ENCODE assay signal across 8 mouse cellular contexts in genomic region chr16:75767250-75768002, GRCm38 (mm10). TPM values are rescaled to one million over a fixed set of nuclear protein-coding genes. Genes with fewer than 3 reads are reported as not detected.
DNase-seq lines count a peak whose midpoint lies in the region; ATAC-seq and TF ChIP-seq lines count a peak whose summit lies in the region.

No protein-coding gene starts in this region.

- no peak for TF ChIP-seq POLR2A in kidney, adult 2 months (IDR thresholded peaks at IDR 0.05; ENCODE audit: low read depth, low read length)

- H3K9me3 ChIP-seq in forebrain, embryonic 13.5 days (replicated peaks): no peaks in the 10 kb centered on the region
- H3K9me3 ChIP-seq in megakaryocyte, embryonic 14.5 days: no peaks in the 10 kb centered on the region

- no peak for DNase-seq in layer of hippocampus, adult 2 months (ENCODE audit: low spot score in 2 of 2)
- DNase-seq in layer of hippocampus, adult 9-11 months: no peak
- DNase-seq in kidney, adult 2 months: peak; percentile 37
- peak; percentile 38 for DNase-seq in thymus, postnatal 25 days
- DNase-seq in left cerebral cortex, adult 8-10 months (ENCODE audit: low spot score in 2 of 2): no peak

- peaks cover 19% of the 10 kb centered on the region for H3K4me1 ChIP-seq in forebrain, embryonic 13.5 days
- H3K4me1 ChIP-seq in kidney, adult 2 months (ENCODE audit: control insufficient read depth, insufficient read depth, low read length): peaks cover 7% of the 10 kb centered on the region; the same call in 1 of the 2 replicates
- H3K4me1 ChIP-seq in megakaryocyte, embryonic 14.5 days: peaks cover 32% of the 10 kb centered on the region

- H3K27ac ChIP-seq in layer of hippocampus, adult 2 months: peak overlapping the region; percentile 71
- H3K27ac ChIP-seq in forebrain, embryonic 13.5 days: peak overlapping the region; percentile 74
- peak overlapping the region; percentile 19 for H3K27ac ChIP-seq in kidney, adult 2 months (ENCODE audit: insufficient read depth, low read depth, low read length)

- no peaks in the 10 kb centered on the region for H3K27me3 ChIP-seq in forebrain, embryonic 13.5 days
- H3K27me3 ChIP-seq in kidney, adult 2 months (replicated peaks; ENCODE audit: control insufficient read depth, insufficient read depth, low read length): no peaks in the 10 kb centered on the region
- no peaks in the 10 kb centered on the region for H3K27me3 ChIP-seq in megakaryocyte, embryonic 14.5 days (replicated peaks)

- ATAC-seq in activated CD4-positive, CD25-positive, alpha-beta regulatory T cell, adult 4 months: peak; percentile 38
- peak; percentile 57 for ATAC-seq in forebrain, embryonic 13.5 days

- TF ChIP-seq CTCF in layer of hippocampus, adult 2 months (conservative IDR thresholded peaks at IDR 0.05): no peak
- TF ChIP-seq CTCF in kidney, adult 2 months (conservative IDR thresholded peaks at IDR 0.05; ENCODE audit: insufficient read depth, insufficient read length, low read depth, low read length): no peak

- 20% methylated on average over 21 of the region's 21 CpGs for WGBS in forebrain, embryonic 13.5 days
- WGBS in kidney, adult 2 months: 7% methylated on average over 21 of the region's 21 CpGs

- peak overlapping the region; percentile 76 for H3K9ac ChIP-seq in forebrain, embryonic 13.5 days

- H3K36me3 ChIP-seq in forebrain, embryonic 13.5 days (ENCODE audit: poor library complexity, severe bottlenecking): peaks cover 23% of the 10 kb centered on the region
- no peaks in the 10 kb centered on the region for H3K36me3 ChIP-seq in kidney, adult 2 months (ENCODE audit: control insufficient read depth, insufficient read depth, low read length)
- peaks cover 25% of the 10 kb centered on the region for H3K36me3 ChIP-seq in megakaryocyte, embryonic 14.5 days (replicated peaks; ENCODE audit: low read length)

- H3K4me3 ChIP-seq in layer of hippocampus, adult 2 months: peak overlapping the region; percentile 81
- peak overlapping the region; percentile 71 for H3K4me3 ChIP-seq in forebrain, embryonic 13.5 days
- peak overlapping the region; percentile 79 for H3K4me3 ChIP-seq in kidney, adult 2 months (ENCODE audit: insufficient read depth, low read depth, low read length)
- H3K4me3 ChIP-seq in megakaryocyte, embryonic 14.5 days (replicated peaks): peak overlapping the region; percentile 98

- H3K4me2 ChIP-seq in forebrain, embryonic 13.5 days: peak overlapping the region; percentile 67

RNA-seq across cellular contexts. Expression of gene Hspa13, which starts 0.5 kb away (rescaled TPM):
- total RNA-seq in layer of hippocampus, adult 2 months (2021): 10 to 100 TPM; 37.4 to 37.8 TPM
- 10 to 100 TPM; 12.1 to 13.7 TPM for polyA plus RNA-seq in activated CD4-positive, CD25-positive, alpha-beta regulatory T cell, adult 4 months (2017; shearing (Covaris generic))
- 38.2 and 39.3 TPM in 2 replicates for polyA plus RNA-seq in forebrain, embryonic 13.5 days (2015; fragmentation: Nextera tagmentation; extraction: Ambion mirVana)
- 5.1 and 6.0 TPM in 2 replicates for polyA plus RNA-seq in kidney, adult 2 months (2012; rRNA removed)
- polyA plus RNA-seq in megakaryocyte, embryonic 14.5 days (2012; ENCODE audit: insufficient read depth, low replicate concordance): 0.62 and 0.81 TPM in 2 replicates
- 10 to 100 TPM; 33.8 to 38.3 (median 35.6) TPM for total RNA-seq in left cerebral cortex, adult 8-10 months (2022)

Comparison
In these comparisons a context has a peak if more than half of its experiments do, and no peak if none do; other contexts are left out.
1. DNase-seq: peak in kidney, adult 2 months (single experiment) and thymus, postnatal 25 days (single experiment); none in layer of hippocampus, adult 2 months (0 of 2), layer of hippocampus, adult 9-11 months (single experiment) and left cerebral cortex, adult 8-10 months (0 of 2).
2. H3K27ac ChIP-seq: peak in every context shown above with its lines; median percentile 74 in forebrain, embryonic 13.5 days; 71 in layer of hippocampus, adult 2 months; 19 in kidney, adult 2 months.
3. Peak in every context shown above with its lines, with median percentiles within 50 percentile points of each other: H3K4me3 ChIP-seq.